Mouse (Mus musculus): ENCODE measurements at regions not wholly inside any gene's neighbourhood (a gene's known extent, or its start where the extent isn't known, plus 50 kb on each side); places are given as distances from the start of the nearest gene placed in this dataset.

GRCm38 (mm10) chr1:121243576-121243975 is 88.8 kb downstream of the Insig2 start:
- no peak for TF ChIP-seq CTCF (IDR thresholded peaks at IDR 0.05; ENCODE audit: low read depth, low read length)
- no peak for TF ChIP-seq GATA2 (IDR thresholded peaks at IDR 0.05; ENCODE audit: borderline replicate concordance, low read depth, low read length)
- TF ChIP-seq POLR2AphosphoS5 (IDR thresholded peaks at IDR 0.05; ENCODE audit: insufficient replicate concordance, low read depth, low read length) = no peak
- no peak for TF ChIP-seq GATA1 (IDR thresholded peaks at IDR 0.05; ENCODE audit: borderline replicate concordance, low read length)
- no peak for TF ChIP-seq TAL1 (conservative IDR thresholded peaks at IDR 0.05; ENCODE audit: low read depth, low read length)

Data from G1E (cell line).